Mouse (Mus musculus) adrenal gland, postnatal 4 days (tissue): ENCODE measurements around the gene Uso1. TPM values are rescaled to one million over a fixed set of nuclear protein-coding genes. Genes with fewer than 3 reads are reported as not detected.
A peak's percentile ranks its signal among the peaks of the same experiment; 100 is the strongest.

Source experiments
- DNase-seq, 2 experiments: peaks; one replicate each; pipeline ENCODE4 v3.0.0; 2021 to 2022; ENCODE audit warnings: low spot score in 2 of 2, mixed read lengths in 2 of 2
- total RNA-seq, 2 experiments: library from RNA; stranded (reverse); gene quantifications; 2 replicates each; pipeline ENCODE4 v1.2.3; 2021

Gene Uso1
- total RNA-seq, 2 experiments from 2014 or later: 68.8 to 71.5 TPM

DNA sequence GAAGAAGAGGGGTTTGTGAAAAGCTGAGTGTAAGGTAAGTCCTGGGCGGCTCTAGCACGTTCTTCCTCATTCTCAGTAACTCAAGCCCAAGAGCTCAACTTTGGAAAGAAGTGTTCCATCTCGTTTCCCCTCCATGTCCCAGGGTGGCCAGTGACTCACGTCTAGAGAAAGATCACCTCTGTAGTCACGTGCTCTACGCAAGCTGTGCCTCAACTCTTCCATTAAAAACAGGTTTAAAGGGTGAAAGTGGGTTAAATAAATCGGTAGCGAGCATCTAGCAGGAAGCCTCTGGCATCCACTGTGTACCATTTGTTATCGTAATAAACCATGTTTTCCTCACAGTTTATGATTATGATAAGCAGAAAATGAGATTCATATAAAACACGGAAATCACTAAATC, 94.1 kb downstream of the Uso1 start:
- no peak for DNase-seq

DNA sequence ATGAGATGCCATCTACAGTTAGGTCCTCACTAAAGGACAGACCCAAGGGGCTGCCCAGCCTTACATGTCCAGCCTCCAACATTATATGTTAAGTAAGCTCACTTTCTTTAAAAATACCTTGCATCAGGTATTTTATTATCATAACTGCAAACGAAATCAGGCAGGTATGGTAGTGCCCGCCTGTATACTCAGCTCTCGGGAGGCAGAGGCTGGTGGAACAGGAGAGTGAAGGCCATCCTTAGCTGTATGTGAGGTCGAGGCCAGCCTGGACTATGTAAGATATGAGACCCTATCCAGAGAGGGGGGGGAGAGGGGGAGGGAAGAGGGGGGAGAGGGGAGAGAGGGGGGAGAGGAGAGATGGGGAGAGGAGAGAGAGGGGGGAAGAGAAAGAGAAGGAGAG, 95.6 kb downstream of the Uso1 start:
- DNase-seq: no peak

GRCm38 (mm10) chr5:92234939-92235557, 97.3 kb downstream of the Uso1 start:
- DNase-seq: no peak

DNA sequence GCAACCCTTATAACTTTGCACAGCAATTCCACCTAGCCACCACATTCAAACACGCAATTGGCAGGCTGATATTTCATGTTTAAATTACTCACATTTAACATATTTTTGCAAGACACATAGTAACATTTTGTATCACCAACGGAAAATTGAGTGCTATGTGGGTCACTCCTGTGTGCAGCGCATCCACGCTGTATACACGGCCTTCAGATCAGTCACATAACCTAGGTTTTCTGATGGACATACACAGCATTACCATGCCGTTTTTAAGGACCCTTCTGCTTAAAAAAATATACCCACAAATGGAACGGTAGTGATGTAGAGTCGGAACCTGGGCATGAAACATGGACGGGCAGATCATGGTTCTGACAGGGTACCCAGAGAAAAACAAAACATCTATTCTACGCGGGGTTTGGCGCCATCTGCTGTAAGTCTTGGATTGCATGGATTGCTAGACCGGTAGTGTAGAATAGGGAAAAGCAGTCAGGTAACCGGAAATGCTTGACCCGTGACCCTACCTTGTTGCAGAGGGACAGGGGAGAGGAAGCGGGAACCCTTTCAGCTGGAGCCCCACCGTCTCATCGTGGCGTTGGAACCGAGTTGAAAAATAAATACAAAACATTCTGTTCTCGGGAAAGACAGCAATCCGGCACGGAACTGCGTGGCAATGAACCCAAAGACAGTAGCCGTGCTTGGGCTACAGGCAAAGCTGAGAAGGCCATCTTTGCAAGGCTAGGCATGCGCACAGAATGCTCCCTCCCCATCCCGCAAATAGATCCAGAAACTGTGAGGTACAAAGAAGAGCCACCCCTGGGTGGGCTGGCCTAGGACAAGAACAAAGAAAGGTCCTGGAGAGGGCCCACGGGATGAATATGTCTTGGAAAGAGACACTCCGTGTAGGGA, 101.8 kb downstream of the Uso1 start:
- DNase-seq: peak in 1 of 2 experiments; percentile 44

DNA sequence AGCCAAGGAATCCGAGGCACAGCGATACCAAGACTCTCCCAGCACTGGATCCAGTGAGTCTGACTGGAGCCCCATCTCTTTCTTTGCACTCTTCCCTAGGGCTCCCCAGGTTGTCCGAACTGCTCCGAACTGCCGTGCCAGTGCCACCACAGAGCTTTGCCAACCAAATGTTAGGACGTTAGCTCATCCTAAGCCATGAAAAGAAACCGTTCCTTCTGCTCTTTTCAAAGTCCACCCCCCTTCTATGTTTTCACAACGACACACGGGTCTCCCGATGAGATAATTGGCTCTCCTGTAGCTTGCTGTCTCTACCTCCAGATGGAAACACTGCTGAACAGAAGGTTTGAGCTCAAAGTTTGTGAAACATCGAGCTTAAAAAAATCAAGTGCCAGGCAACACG, 103.0 kb downstream of the Uso1 start:
- DNase-seq: no peak

GRCm38 (mm10) chr5:92244900-92245299, 107.2 kb downstream of the Uso1 start:
- DNase-seq: no peak

- DNase-seq: no peak
Measured at GRCm38 (mm10) chr5:92245483-92245882, 107.7 kb downstream of the Uso1 start.

DNA sequence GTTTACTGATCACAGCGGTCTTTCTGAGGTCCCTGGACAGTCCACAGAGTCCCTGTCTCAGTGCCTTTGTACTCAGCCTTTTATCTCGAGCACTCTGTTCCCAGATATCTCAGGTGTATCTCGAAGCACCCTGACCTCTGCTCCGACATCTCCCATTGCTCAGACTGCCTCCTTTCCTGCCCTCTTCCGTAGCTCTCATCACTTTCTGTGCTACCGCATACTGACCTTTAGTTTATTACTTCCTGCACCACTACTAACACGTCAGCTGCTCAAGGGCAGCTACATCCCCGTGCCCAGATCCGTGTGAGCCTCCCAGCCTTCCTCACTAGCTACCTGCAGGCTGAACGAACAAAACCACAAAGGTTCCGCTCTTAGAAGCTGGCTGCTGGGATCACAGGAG, 110.9 kb downstream of the Uso1 start:
- DNase-seq: no peak

DNA sequence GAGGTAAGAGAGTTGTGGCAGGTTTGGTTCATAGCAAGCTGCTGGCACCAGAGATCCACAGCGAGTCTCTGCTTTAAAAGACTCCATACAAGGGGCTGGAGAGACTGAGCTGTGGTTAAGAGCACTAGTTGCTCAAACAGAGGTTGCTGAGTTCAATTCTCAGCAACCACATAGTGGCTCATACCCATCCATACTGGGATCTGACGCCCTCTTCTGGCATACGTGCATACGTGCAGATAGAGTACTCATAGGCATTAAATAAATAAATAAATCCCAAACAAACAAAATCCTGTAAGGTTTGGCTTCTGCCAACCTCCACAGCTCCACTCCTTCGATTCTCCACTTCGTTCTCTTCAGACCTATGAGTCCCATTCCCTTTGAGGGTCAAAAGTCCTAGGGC, 114.3 kb downstream of the Uso1 start:
- DNase-seq: no peak

Other genes with a start within 250 kb of the Uso1 start
- 10 to 100 TPM; 78.8 to 79.2 TPM for gene Rchy1, start 174.9 kb upstream of the Uso1 start, total RNA-seq
- not detected for gene Odaph, start 150.5 kb upstream of the Uso1 start, total RNA-seq
- 1 to 10 TPM; 5.6 to 7.5 TPM for gene Cdkl2, start 94.1 kb upstream of the Uso1 start, total RNA-seq
- 100 to 1,000 TPM; 108 to 116 TPM for gene G3bp2, start 54.2 kb upstream of the Uso1 start, total RNA-seq
- gene U90926, start 77.5 kb downstream of the Uso1 start, total RNA-seq: 1 to 10 TPM in 1 of 2 experiments, under 1 TPM in 1; 0.87 to 2.0 TPM
- gene Ppef2, start 118.3 kb downstream of the Uso1 start, total RNA-seq: under 1 TPM in 1 of 2 experiments, not detected in 1; 0.22 TPM
- gene Naaa, start 140.2 kb downstream of the Uso1 start, total RNA-seq: 10 to 100 TPM; 23.3 to 24.8 TPM
- gene Sdad1, start 172.5 kb downstream of the Uso1 start, total RNA-seq: 10 to 100 TPM; 51.9 to 54.0 TPM
- 1 to 10 TPM in 1 of 2 experiments, under 1 TPM in 1; 0.20 to 1.1 TPM for gene Cxcl9, start 190.1 kb downstream of the Uso1 start, total RNA-seq
- gene Art3, start 193.9 kb downstream of the Uso1 start, total RNA-seq: 10 to 100 TPM; 42.5 to 70.3 TPM
- gene Cxcl10, start 211.0 kb downstream of the Uso1 start, total RNA-seq: 1 to 10 TPM in 1 of 2 experiments, under 1 TPM in 1; 0.76 to 1.3 TPM